Mouse (Mus musculus): ENCODE measurements around the gene D13Ertd608e.
"Not testable (repeated sequence)": the region's sequence is repeated elsewhere in the genome, so short reads cannot be mapped to it uniquely, and the experiment has no call there.

D13Ertd608e gene

GRCm38 (mm10) chr13:119894685-119895084, 58.9 kb downstream of the D13Ertd608e start, which contains the start of gene Tcstv1:
Gene Tcstv1, minus strand, starts transcription at chr13:119894785.
- in situ Hi-C loops (cut with MboI; ENCODE audit: unreplicated experiment in 2 of 2), result not testable (repeated sequence)

Measured in v-Abl transformed pro-B cells (cell line).